Mouse (Mus musculus) embryo, embryonic 10 days (tissue): ENCODE measurements around the gene F2rl1.

Source experiments
- DNase-seq: peaks from one replicate; pipeline ENCODE4 v3.0.0-alpha.2; 2015; ENCODE audit warnings: low spot score

The F2rl1 gene

DNA sequence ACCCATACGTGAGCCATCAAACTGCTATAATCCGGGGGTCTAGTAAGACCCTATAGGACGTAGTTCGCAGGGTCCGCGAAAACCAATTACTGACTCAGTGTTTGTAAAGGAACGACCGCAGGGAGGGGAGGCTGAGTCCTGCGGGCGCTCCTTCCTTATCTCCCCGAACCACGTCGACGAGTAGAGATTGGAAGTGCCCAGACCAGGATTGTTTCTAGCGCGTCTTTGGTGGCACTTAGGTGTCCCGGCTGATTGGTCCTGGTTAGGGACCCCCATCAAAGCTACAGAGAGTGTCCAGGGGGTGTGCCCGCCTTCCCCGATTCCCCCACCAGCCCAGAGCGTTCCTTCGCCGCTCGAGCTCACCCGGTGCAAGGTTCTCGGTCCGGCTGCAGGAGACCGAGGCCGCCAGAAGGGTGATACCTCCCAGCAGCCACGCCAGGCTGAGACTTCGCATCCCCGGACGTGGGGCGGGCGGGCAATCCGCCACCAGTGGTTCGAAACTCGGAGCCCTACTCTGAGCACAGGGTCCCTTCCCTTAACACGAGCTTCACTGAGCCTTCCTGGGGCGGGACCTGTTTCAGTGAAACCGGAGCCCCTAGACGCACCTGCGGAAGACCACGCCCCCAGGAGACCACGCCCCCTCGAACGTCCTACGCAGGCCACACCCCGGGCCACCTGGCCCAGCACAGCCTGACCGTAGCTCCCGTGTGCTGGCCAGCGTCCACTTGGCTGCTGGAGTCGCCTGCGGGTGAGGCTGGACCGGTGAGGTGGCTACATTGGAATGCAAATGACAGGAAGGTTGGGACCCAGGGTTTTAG lies at the start of gene F2rl1:
Gene F2rl1, minus strand, starts transcription at position 554 of the 818 bp plus-strand sequence.
- peak; percentile 46 for DNase-seq

DNA sequence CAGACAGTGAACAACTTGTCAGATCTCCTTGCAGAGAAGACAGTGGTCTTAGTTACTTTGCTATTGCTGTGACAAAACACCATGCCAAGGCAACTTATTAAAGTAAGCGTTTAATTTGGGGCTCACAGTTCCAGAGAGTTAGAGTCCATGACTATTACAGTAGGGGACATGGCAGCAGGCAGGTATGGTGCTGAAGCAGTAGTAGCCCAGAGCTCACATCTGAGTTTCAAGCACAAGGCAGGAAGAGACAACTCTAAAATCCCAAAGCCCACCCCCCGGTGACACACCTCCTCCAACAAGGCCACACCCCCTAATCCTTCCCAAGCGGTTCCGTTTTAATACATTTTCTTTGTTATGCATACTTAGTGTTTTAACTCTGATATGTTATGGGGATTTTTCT lies 45.9 kb upstream of the F2rl1 start:
- DNase-seq = no peak

DNA sequence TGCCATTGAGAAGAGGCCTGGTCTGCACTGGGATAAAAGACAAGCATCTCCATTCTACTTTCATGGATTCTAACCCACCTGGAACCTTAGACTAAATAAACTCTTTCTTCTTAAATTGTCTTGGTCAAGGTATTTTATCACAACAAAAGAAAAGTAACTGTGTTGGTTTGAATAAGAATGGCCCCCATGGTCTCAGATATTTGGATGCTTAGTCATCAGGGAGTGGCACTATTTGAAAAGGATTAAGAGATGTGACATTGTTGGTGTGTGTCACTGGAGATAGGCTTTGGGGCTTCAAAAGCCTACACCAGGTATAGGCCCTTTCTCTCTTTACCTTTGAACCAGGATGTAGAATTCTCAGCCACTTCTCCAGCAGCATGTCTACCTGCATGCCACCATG lies 44.3 kb upstream of the F2rl1 start:
- no peak for DNase-seq

DNA sequence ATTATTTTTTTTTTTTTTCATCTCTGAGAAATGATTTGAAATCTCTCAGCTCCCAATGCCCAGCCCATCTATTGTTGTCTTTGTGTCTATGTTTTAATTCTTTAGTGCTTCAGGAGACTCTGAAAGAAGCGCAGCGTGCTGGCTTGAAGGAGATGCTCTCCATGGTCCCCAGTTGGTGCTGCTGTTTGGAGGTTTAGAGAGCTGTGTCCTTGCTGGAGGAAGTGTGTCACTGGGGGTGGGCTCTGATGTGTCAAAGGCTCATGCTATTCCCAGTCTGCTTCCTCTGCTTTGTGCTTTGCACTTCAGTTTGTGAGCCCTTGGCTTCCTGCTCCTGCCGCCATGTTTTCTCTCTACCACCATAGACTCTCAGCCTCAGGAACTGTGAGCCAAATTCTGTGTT lies 43.3 kb upstream of the F2rl1 start:
- DNase-seq = no peak

DNA sequence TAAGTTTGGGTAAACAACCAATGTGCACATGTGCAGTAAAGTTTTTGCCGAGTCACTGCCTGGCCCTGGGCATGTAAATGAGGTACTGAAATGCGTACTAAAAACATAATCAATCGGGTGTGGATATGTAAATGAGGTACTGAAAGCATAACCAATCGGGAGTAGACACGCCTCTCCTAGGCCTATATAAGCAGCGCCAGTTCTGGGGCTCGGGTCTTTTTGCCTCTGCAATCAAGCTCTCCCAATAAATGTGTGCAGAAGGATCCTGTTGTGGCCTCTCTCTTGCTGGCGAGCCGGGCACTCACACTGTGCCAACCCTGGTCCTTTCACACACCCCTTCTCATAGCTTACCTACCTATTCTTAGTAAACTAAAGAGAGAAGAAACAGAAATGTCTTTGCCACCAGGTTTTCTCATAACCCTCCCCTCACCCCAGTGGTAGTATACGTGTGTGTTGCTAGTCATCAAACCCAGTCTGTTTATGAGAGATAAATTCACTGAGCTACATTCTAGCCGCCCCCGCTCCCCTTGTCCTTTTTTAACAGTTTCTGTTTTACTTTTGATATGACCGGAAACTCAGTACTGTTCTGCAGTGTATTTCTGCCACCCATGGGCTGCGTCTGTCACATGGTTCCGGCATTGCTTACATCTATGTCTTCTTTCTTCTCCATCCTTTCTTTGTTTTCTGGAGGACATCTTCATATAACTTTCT lies 42.0 kb upstream of the F2rl1 start:
- DNase-seq = no peak

DNA sequence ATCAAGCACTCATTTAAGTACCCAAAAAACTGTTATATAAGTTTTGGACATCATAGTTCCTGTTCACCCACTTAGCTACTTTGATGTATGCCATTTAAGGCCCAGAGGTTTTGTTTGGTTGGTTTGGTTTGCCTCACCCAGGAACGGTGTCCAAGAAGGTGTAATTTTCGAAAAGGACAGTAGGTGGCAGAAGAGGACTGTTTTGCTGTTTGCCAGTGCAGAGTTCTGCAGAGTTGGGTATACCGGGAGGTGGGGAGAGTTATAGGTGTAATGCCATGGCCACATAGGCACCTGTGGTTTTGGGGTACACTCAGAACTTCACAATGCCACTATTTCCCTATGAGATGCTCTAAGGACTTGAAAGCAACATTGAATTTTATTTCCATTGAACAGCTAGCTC lies 38.7 kb upstream of the F2rl1 start:
- peak; percentile 86 for DNase-seq

DNA sequence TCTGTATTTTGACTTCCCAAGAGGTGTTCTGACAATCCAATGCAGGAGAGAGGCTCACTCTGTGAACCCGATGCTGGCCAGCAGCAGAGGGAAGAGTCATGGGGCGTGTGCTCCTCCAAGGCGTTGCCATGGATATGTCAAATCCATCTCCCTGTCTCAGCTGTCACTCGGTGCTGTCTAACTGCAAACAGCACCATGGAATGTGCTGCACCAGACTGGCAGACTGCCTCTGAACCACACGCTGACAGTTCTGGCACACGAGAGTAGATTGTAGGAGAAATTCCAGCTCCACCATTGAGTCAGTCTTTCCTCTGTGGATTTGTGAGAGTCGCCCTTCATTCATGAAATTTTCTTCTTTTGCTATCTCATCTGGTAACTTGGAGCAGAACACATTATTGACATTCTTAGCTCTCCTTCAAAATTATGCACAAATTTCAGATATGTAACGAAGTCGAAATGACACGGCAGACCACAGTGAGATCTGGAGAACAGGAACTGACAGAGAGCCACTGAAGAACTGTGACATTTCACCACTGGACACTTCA lies 38.1 kb upstream of the F2rl1 start:
- no peak for DNase-seq

DNA sequence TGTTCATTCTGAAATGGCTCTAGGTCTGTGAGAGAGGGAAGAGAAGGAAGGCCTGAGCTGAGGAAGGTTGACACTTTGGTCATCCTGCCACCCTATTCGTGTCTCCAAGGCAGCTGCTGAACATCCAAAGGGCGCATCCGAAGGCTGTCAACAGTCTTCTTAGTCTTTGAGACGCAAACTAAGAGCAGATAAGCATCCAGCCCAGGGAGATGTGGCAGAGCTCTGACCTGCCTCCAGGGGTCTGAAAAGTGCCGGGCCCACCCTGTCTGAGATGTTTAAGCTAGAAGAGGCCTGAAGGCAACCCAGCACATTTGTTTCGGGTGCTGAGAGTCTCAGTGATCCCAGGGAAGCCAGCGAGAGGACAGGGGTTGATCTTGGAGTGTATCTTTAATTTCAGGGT lies 32.3 kb upstream of the F2rl1 start:
- no peak for DNase-seq

DNA sequence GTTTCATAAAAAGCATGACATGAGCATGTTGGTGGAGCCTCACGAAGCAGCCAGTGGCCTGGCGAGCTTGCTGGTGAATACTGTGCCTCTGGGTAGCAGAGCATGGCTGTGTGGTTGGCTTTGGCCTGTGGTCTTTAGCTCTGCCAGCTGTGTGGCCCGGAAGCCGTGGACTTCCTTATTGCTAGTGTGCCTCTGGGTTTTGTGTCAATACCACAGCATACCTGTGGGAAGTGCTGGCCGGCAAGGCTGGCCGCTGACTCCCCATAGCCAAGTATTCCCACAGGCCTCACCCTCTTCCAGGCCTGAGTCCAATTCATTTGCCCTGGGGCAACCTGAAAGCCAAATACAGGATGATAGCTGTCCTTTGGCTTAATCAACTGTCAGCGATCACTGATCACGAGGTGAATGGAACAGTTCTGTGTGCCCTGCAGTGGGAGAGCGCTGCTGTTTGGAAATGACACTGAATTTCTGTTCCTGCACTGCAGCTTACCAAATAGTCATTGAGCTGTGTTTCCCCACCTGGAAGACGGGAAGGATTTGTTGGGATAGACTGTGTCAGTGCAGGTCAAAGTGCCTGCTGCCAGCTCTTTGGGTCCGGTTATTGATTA lies 29.0 kb upstream of the F2rl1 start:
- no peak for DNase-seq

DNA sequence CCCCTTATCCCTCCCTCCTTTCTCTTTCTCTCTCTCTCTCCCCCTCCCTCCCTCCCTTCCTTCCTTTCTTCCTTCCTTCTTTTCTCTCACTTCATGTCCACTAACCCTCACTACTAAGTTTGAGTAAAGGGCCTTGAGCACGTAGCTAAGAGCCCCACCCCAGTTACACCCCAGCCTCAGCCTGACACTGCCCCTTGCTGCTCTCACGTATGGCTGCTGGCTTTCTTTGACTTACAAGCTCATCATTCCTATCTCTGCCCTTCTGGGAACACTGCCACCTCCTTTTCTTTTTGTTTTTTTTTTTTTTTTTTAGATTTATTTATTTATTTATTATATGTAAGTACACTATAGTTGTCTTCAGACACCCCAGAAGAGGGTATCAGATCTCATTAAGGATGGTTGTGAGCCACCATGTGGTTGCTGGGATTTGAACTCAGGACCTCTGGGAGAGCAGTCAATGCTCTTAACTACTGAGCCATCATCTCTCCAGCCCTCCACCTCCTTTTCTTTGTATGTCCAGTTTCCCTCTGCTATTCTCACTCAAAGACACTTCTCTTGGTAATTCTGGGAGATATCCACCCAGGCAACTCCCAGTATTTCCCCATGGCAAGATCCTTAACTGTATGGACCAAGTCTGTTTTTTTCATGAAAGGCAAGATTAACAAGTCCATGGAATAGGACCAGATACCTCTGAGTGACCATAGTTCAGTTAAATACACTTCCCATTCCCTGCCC lies 25.8 kb upstream of the F2rl1 start:
- no peak for DNase-seq

DNA sequence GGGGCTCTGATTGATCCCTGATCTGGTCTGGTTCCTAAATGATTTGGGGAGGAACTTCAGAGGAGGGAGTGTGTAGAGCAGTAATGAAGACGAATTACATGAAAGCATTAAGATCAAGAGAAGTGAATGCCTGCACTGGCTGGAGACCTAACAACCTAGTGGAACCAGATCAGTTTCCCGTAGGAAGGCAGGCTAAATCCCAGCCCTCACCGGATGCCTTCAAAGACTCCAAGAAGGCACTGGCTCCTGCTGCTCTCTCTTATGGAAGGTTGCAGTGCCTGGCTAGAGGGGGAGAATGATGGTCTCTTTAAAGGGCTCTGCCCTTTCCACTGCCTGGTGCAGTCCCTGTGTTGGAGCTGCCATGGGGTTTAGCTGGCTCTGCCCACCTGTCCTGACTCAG lies 24.4 kb upstream of the F2rl1 start:
- DNase-seq = peak; percentile 51

DNA sequence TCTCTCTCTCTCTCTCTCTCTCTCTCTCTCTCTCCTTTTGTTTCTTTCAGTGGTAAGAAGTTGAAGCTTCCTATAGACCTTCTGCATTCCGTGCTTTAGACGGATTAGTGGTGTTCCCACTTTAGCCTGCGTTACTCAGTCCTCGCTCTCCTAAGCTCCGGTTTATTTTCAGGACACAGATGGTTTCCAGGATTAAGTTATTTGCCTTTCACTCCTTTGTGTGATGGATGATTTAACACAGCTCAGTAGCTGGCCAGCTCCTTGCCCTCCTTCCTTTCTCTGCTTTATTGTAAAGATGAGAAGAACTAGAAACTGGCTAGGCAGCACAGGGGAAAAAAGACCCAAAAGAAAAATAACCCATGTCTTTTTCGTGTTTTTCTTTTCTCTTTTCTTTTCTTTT lies 23.8 kb upstream of the F2rl1 start:
- DNase-seq = peak; percentile 31

DNA sequence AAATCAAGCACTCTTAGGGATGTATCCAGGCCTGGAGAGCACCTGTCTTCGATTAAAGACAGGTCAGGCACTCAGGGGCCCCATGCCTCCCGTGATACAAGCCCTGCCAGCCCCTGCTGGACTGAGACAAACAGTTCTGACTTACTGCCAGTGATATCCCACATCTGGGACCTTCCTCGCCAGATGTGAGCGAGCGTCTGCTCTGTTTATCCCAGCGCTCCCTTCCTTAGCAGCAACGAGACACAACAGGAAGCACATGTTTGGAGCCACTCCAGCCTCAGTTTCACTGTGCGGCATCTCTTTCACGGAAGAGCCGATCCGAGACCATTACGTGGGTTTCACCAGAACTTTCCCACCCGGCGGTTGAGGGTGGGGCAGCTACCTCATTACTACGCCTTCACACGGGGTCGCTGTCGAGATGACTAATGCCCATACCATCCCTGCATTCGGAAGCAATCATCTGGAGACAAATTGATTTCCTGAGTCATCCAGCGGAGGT lies 23.3 kb upstream of the F2rl1 start:
- DNase-seq = peak; percentile 69

DNA sequence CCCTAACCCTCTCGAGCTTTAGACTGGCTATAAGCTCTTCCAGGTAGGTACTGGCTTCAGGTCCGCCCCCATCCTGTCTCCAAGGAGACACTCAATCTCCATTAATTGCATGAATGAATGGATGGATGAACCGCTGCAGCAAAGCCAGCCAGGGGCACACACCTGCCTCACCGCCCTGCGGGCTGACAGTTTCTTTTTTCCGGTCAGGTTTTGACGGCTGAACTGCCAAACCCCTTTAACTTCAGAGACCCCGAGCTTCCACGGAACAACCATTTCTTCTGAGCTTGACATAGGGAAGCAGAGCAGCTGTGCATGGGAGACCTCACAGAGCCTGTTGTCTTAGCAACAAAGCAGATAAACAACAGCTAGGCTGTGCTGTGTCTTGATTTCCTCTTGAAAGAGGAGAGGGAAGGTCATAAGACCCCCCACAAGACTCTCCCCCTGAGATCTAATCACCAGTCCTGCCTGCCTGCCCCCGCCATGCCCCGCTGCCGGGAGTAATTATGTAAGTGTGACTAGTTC lies 22.1 kb upstream of the F2rl1 start:
- peak; percentile 45 for DNase-seq

DNA sequence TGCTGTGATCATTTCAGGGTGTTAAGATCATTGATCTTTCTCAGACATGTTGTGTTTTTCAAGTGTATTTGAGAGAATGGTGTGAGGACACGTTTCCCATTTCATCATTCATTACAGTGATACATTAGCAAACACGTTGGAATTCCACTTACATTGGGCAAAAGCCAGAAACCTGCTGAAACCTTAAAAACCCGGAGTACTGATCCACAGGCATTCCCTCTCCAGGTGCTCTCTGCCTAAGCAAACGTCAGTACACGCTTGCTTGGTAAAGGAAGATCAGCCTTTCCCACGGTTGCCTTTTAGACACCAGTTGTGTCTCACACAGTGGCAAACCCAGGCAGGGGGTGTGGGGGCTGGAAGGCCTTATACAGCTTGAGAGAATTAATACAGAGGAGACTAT lies 21.2 kb upstream of the F2rl1 start:
- no peak for DNase-seq

DNA sequence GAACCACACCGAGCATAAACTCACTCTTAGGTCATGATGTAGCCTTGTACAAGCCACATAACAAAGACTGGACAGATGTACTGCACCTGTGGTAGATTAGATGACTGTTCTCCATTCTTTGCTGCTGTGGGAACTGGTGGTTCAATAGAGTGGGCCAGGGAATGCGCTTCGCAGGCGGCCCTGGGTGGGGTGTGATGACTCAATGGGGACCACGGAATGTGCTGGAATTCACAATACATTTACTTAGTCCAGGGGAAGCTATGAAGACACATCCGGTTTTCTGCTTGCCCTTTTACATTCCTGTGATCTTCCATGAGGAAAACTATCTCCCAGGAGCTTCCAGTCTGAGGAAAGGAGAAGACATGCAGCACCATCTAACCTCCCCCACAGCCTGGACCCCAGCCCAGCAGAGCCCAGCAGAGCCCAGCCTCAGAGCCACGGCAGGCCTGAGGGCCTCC lies 20.7 kb upstream of the F2rl1 start:
- no peak for DNase-seq

DNA sequence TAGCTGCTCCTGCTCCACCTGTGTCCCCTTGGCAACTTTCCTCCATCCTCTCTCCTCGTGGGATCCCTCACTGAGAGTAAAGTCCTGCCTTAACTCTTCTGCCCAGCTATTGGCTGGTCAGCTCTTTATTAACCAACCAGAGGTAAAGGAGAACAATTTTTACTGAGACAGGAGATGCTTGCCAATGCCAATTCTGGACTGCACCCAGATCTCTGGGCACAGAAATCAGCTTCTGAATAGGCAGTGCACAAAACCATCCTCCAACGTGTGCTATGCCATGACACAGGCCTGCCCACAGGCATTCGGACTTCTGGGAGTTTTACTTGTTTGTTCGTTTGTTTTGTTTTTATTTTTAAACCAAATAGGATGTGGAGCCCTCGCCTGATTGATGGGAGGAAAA lies 13.0 kb upstream of the F2rl1 start:
- DNase-seq = no peak

DNA sequence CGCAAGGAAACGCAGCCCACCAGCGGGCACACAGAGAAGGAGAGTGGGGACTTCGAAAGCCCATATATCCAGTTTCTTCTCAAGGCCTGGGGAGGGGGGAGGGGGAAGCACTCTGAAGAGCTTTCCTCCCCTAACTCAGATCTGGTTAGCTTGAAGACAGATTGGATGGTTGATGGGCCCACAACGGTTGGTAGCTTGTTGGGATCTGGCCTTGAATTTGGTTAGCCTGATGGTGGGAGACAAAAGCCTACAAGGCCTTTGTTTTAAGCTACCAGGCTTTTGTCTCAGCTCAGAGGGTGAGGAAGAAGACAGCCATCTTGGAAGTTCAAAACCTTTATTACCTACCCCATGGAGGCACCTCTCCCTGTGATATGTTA lies 11.1 kb upstream of the F2rl1 start:
- no peak for DNase-seq

DNA sequence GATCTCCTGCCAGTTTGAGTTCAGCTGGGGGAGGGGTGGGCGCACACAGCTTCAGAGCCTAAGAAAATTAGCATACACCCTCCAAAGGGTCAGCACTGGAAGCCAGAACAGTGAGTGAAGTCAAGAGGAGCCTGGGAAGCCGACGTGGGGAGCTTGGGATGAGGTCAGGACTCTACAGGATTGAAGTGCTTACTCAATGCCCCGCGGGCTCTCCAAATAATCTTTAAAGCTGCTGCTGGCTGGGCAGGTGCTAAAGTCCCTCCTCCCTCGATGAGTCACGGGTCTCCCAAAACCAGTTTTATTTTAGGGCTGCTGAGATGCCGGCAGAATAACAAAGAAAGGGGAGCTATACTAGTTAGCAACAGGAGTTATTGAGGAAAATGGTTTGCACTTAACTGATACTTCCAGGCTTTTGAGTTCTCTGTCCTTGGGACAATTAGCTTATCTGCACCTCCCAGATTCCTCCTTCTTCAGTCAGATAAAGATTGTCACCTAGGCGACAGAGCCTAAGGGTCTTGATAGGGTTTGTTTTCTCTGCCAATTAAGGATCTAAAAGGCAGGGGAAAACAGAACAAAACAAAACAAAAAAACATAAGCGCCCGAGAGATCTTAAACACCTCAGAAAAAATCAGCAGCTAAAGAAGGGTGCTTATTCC lies 10.6 kb upstream of the F2rl1 start:
- DNase-seq = peak; percentile 57

DNA sequence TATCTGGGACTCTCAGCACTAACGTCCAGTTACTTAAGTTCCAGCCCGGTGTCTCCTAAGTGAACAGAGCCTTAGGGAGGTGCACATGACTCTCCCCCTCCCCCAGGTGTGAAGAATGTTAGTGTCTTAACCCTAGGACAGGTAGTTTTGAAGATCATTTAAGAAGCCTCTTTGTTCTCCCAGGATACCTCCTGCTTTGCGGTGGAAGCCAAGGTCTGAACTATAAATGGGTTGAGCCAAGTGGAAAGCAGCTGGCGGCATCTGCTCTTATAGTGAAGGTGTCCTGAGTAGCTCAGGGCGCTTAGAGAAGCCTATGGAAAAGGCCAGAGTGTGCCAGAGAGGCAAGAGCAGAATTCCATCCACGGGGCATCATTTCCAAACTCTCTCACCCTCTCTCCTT lies 10.0 kb upstream of the F2rl1 start:
- peak; percentile 39 for DNase-seq

DNA sequence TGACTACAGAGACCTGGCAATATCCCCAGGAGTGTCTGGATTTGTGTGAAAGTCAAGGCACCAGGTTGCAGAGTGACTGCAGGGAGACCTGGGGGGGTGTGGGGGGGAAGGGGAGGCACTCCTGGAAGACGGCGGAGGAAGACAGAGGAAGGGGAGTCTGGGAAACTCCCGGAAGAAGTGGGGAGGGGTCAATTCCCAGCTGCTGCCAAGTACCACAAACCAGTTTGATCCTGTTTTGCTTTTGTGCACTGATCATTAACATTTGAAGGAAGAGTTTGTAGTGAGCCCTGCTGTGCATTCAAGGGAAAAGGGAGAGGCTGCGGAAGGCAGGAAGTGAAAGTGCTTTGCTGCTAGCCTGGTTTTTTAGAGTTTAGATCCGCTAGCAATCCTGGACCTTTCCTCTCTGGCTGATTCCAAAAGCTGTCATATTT lies 9.1 kb upstream of the F2rl1 start:
- DNase-seq = peak; percentile 78
